Mouse (Mus musculus) spleen, adult 2 months (tissue): ENCODE results near the gene Senp2.

Experiments used
- CTCF ChIP-seq: fragments of 200-500 bp; IDR thresholded peaks from 2 replicates; pipeline ENCODE4 v1.5.1; 2011; ENCODE audit warnings: mild to moderate bottlenecking, inconsistent platforms; ENCODE audit not compliant: insufficient read depth, insufficient read length, insufficient replicate concordance; ENCODE audit errors: extremely low read depth
- POLR2A ChIP-seq: fragments of 200-500 bp; IDR thresholded peaks from 2 replicates; pipeline ENCODE4 v1.6.1; 2011; ENCODE audit warnings: low read depth, low read length, inconsistent platforms

DNA sequence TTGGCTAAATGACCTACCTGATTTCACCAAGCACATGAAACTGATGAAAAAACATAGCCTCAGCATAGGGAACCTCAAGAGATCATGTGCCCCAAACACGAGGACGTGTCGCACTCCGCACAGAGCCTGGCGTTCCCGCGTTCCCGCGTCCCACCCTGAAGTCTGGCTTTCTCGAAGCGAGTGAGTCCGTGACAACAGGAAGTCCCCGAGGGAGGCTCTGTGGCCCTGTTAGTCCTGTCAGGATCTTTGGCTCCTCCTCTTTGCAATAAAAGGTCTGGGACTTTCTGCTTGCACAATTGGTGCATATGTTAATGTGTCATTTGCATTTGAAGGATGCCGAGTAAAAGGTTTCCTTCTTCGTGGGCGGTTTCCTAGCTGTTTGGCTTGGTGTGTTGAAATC is 14.0 kb upstream of the Senp2 start, which contains the start of gene Liph:
- TF ChIP-seq POLR2A (no peak), CTCF (no peak)
